Mouse (Mus musculus) intestine, embryonic 14.5 days (tissue): Measurements from ENCODE around the gene Eya2. TPM values are rescaled to one million over a fixed set of nuclear protein-coding genes. Genes with fewer than 3 reads are reported as not detected.
A peak's percentile ranks its signal among the peaks of the same experiment; 100 is the strongest.

Experiments
- ATAC-seq: fragments of 200-750 bp; cut with Nextera tagmentation; replicated peaks from 2 replicates; pipeline ENCODE4 v1.8.0; 2017; ENCODE audit warnings: low read depth, moderate number of reproducible peaks, moderate TSS enrichment, moderate library complexity; ENCODE audit not compliant: low FRiP score, low TSS enrichment
- DNase-seq: peaks from one replicate; pipeline ENCODE4 v3.0.0-alpha.2; 2018; ENCODE audit warnings: low spot score
- H3K27ac ChIP-seq: fragments of 300-500 bp; sonication (generic); 2 replicates; pipeline ENCODE4 v1.5.1; 2014; ENCODE audit warnings: low read depth, mild to moderate bottlenecking, control low read depth
- H3K27me3 ChIP-seq: fragments of 300-500 bp; sonication (generic); replicated peaks from 2 replicates; pipeline ENCODE4 v1.6.1; 2014; ENCODE audit warnings: low read length, control low read depth; ENCODE audit not compliant: control insufficient read depth, insufficient read depth
- H3K36me3 ChIP-seq: fragments of 300-500 bp; sonication (generic); 2 replicates; pipeline ENCODE4 v1.6.1; 2014; ENCODE audit warnings: low read length, control low read depth; ENCODE audit not compliant: control insufficient read depth, insufficient read depth
- H3K4me1 ChIP-seq: fragments of 300-500 bp; sonication (generic); replicated peaks from 2 replicates; pipeline ENCODE4 v1.6.1; 2014; ENCODE audit warnings: low read length, control low read depth, mixed read lengths; ENCODE audit not compliant: control insufficient read depth, insufficient read depth
- H3K4me2 ChIP-seq: fragments of 300-500 bp; sonication (generic); 2 replicates; pipeline ENCODE4 v1.6.1; 2014; ENCODE audit warnings: low read length
- H3K4me3 ChIP-seq: fragments of 300-500 bp; sonication (generic); 2 replicates; pipeline ENCODE4 v1.5.1; 2014; ENCODE audit warnings: low read depth, low read length, control low read depth, mixed read lengths
- H3K9ac ChIP-seq: fragments of 300-500 bp; sonication (generic); 2 replicates; pipeline ENCODE4 v1.6.1; 2014; ENCODE audit warnings: mild to moderate bottlenecking, low read length
- H3K9me3 ChIP-seq: fragments of 300-500 bp; sonication (generic); 2 replicates; pipeline ENCODE4 v1.6.1; 2016; ENCODE audit warnings: low read length, control low read depth; ENCODE audit not compliant: control insufficient read depth
- WGBS: fragments of 180-500 bp; shearing (Covaris S2); extraction: QIAGEN DNeasy Blood & Tissue Kit; methylation state at CpG from one replicate; pipeline ENCODE4 v1.1.7; 2014; 5-methylcytosine and 5-hydroxymethylcytosine counted together
- polyA plus RNA-seq: library from polyadenylated mRNA; unstranded; fragments of >200 nt; fragmentation: Nextera tagmentation; extraction: Ambion mirVana; gene quantifications from 2 replicates; pipeline ENCODE4 v1.2.1, GENCODE M21; 2014

Gene Eya2
- polyA plus RNA-seq, 1 experiment from 2014 or later: 0.85 TPM

GRCm38 (mm10) chr2:165719382-165719781 is 124.5 kb downstream of the Eya2 start:
- Histone ChIP-seq H3K4me1 (no peaks in the 10 kb centered on the region), H3K36me3 (no peaks in the 10 kb centered on the region), H3K4me2 (no peak overlapping the region), H3K9ac (no peak overlapping the region), H3K27ac (no peak overlapping the region), H3K4me3 (no peak overlapping the region), H3K9me3 (no peaks in the 10 kb centered on the region), H3K27me3 (no peaks in the 10 kb centered on the region)
- no peak for DNase-seq
- no peak for ATAC-seq
- 66% methylated on average over 8 of the region's 8 CpGs for WGBS

- no peaks in the 10 kb centered on the region for H3K9me3 ChIP-seq
- no peak overlapping the region for H3K4me3 ChIP-seq
- H3K4me2 ChIP-seq: no peak overlapping the region
- ATAC-seq: no peak
- 85% methylated on average over 5 of the region's 5 CpGs for WGBS
- no peak overlapping the region for H3K27ac ChIP-seq
- H3K36me3 ChIP-seq: no peaks in the 10 kb centered on the region
- DNase-seq: no peak
- H3K27me3 ChIP-seq: no peaks in the 10 kb centered on the region
- H3K9ac ChIP-seq: no peak overlapping the region
- no peaks in the 10 kb centered on the region for H3K4me1 ChIP-seq
Measured at GRCm38 (mm10) chr2:165721941-165722340, 127.1 kb downstream of the Eya2 start.

- Histone ChIP-seq H3K4me2 (no peak overlapping the region), H3K36me3 (no peaks in the 10 kb centered on the region), H3K27ac (no peak overlapping the region), H3K4me1 (no peaks in the 10 kb centered on the region), H3K9me3 (no peaks in the 10 kb centered on the region), H3K9ac (no peak overlapping the region), H3K27me3 (no peaks in the 10 kb centered on the region; the same call in 1 of the 2 replicates), H3K4me3 (no peak overlapping the region)
- ATAC-seq (0 out of 2 replicates have a peak, but pooled peaks have one; percentile 19), DNase-seq (no peak)
- 55% methylated on average over 18 of the region's 18 CpGs for WGBS
Measured at GRCm38 (mm10) chr2:165732552-165733238, 137.9 kb downstream of the Eya2 start.

- Histone ChIP-seq H3K27me3 (no peaks in the 10 kb centered on the region; the same call in 1 of the 2 replicates), H3K9me3 (no peaks in the 10 kb centered on the region), H3K4me1 (no peaks in the 10 kb centered on the region), H3K9ac (no peak overlapping the region), H3K4me3 (no peak overlapping the region), H3K36me3 (no peaks in the 10 kb centered on the region), H3K4me2 (no peak overlapping the region), H3K27ac (no peak overlapping the region)
- 71% methylated on average over 8 of the region's 8 CpGs for WGBS
- ATAC-seq (no peak), DNase-seq (no peak)
Measured at GRCm38 (mm10) chr2:165733701-165734100, 138.9 kb downstream of the Eya2 start.

- Histone ChIP-seq H3K4me3 (no peak overlapping the region), H3K9ac (no peak overlapping the region), H3K27me3 (peaks cover 2% of the 10 kb centered on the region; the same call in 1 of the 2 replicates), H3K4me2 (no peak overlapping the region), H3K4me1 (peaks cover 7% of the 10 kb centered on the region), H3K36me3 (no peaks in the 10 kb centered on the region), H3K9me3 (no peaks in the 10 kb centered on the region), H3K27ac (no peak overlapping the region)
- ATAC-seq (no peak), DNase-seq (no peak)
- 50% methylated on average over 2 of the region's 2 CpGs for WGBS
Measured at GRCm38 (mm10) chr2:165736297-165736696, 141.5 kb downstream of the Eya2 start.

- Histone ChIP-seq H3K4me2 (no peak overlapping the region), H3K4me1 (peaks cover 9% of the 10 kb centered on the region), H3K27me3 (peaks cover 10% of the 10 kb centered on the region; the same call in 1 of the 2 replicates), H3K27ac (no peak overlapping the region), H3K9me3 (no peaks in the 10 kb centered on the region), H3K4me3 (no peak overlapping the region), H3K36me3 (no peaks in the 10 kb centered on the region), H3K9ac (no peak overlapping the region)
- 59% methylated on average over 5 of the region's 5 CpGs for WGBS
- DNase-seq: no peak
- no peak for ATAC-seq
Measured at GRCm38 (mm10) chr2:165740381-165740780, 145.5 kb downstream of the Eya2 start.

- peaks cover 9% of the 10 kb centered on the region for H3K4me1 ChIP-seq
- H3K9ac ChIP-seq: no peak overlapping the region
- no peak overlapping the region for H3K4me2 ChIP-seq
- H3K9me3 ChIP-seq: no peaks in the 10 kb centered on the region
- no peak for DNase-seq
- H3K27ac ChIP-seq: no peak overlapping the region
- H3K27me3 ChIP-seq: peaks cover 10% of the 10 kb centered on the region; the same call in 1 of the 2 replicates
- ATAC-seq: no peak
- WGBS: 9% methylated on average over 9 of the region's 9 CpGs
- no peaks in the 10 kb centered on the region for H3K36me3 ChIP-seq
- no peak overlapping the region for H3K4me3 ChIP-seq
Measured at GRCm38 (mm10) chr2:165740982-165741381, 146.2 kb downstream of the Eya2 start.

- Histone ChIP-seq H3K36me3 (no peaks in the 10 kb centered on the region), H3K9me3 (no peaks in the 10 kb centered on the region), H3K27ac (no peak overlapping the region), H3K9ac (no peak overlapping the region), H3K4me1 (peaks cover 9% of the 10 kb centered on the region), H3K4me3 (no peak overlapping the region), H3K27me3 (peaks cover 10% of the 10 kb centered on the region; the same call in 1 of the 2 replicates), H3K4me2 (no peak overlapping the region)
- WGBS: 24% methylated on average over 11 of the region's 11 CpGs
- ATAC-seq (no peak), DNase-seq (no peak)
Measured at GRCm38 (mm10) chr2:165741526-165742050, 146.8 kb downstream of the Eya2 start.
